Comparison of ENCODE assay signal across 11 mouse cellular contexts in genomic region chrX:102081573-102082279, GRCm38 (mm10). TPM values are rescaled to one million over a fixed set of nuclear protein-coding genes. Genes with fewer than 3 reads are reported as not detected.
A peak's percentile ranks its signal among the peaks of the same experiment; 100 is the strongest.
DNase-seq lines count a peak whose midpoint lies in the region; ATAC-seq lines count a peak whose summit lies in the region.
"Had no signal": no experiment of that assay in that cellular context is flagged by ENCODE, and none has a peak within 500 bp of the region (broad histone marks: within the 10 kb centered on the region; RNA-seq: fewer than 3 reads in every experiment).

No protein-coding gene starts in this region.

- intact Hi-C loops in gastrocnemius, postnatal 14 days (cut with DNase I; ENCODE audit: low total_unique reads) = no loop called here

- WGBS in forebrain, embryonic 14.5 days = 24% methylated on average over 7 of the region's 7 CpGs
- 30% methylated on average over 7 of the region's 7 CpGs for WGBS in midbrain, embryonic 11.5 days

- peak overlapping the region; percentile 23 for H3K4me2 ChIP-seq in forebrain, embryonic 14.5 days (ENCODE audit: low read length)
- H3K4me2 ChIP-seq in midbrain, embryonic 11.5 days = peak overlapping the region; percentile 28; the same call in 1 of the 2 replicates
- H3K4me2 ChIP-seq: lung, embryonic 15.5 days had no signal

- H3K4me1 ChIP-seq in forebrain, embryonic 14.5 days (ENCODE audit: control insufficient read depth, insufficient read depth, low read length) = peaks cover 15% of the 10 kb centered on the region
- H3K4me1 ChIP-seq in midbrain, embryonic 11.5 days (ENCODE audit: control insufficient read depth, insufficient read depth, low read length) = peaks cover 15% of the 10 kb centered on the region
- H3K4me1 ChIP-seq: lung, embryonic 15.5 days had no signal

- peak; percentile 23 for DNase-seq in R1 (ENCODE audit: low read depth, low spot score)
- peak; percentile 74 for DNase-seq in cerebellum, adult 9-10 months
- DNase-seq in forebrain, embryonic 14.5 days (ENCODE audit: low spot score) = peak; percentile 90
- DNase-seq in midbrain, embryonic 11.5 days (ENCODE audit: low spot score, missing footprints) = peak; percentile 90
- no peak for DNase-seq in T-cell, adult 2 months (ENCODE audit: low spot score)
- no peak for DNase-seq in frontal cortex, postnatal 25 days (ENCODE audit: low spot score in 2 of 2)
- DNase-seq in spleen, adult 12 weeks (ENCODE audit: low spot score) = no peak
- no peak for DNase-seq in gastrocnemius, postnatal 14 days
- DNase-seq: gastrocnemius, postnatal 25 days; kidney, postnatal 36 days had no signal

- peak overlapping the region; percentile 29; the same call in 1 of the 2 replicates for H3K9ac ChIP-seq in forebrain, embryonic 14.5 days (ENCODE audit: low read length)
- H3K9ac ChIP-seq in midbrain, embryonic 11.5 days (ENCODE audit: low read length) = peak overlapping the region; percentile 30
- H3K9ac ChIP-seq: lung, embryonic 15.5 days had no signal

- H3K9me3 ChIP-seq in forebrain, embryonic 14.5 days (replicated peaks; ENCODE audit: control insufficient read depth, low read length) = no peaks in the 10 kb centered on the region
- no peaks in the 10 kb centered on the region for H3K9me3 ChIP-seq in midbrain, embryonic 11.5 days (ENCODE audit: control insufficient read depth, low read length)
- H3K9me3 ChIP-seq: lung, embryonic 15.5 days had no signal

- no peaks in the 10 kb centered on the region for H3K27me3 ChIP-seq in forebrain, embryonic 14.5 days (replicated peaks; ENCODE audit: control insufficient read depth, insufficient read depth, low read length)
- H3K27me3 ChIP-seq in midbrain, embryonic 11.5 days (ENCODE audit: control insufficient read depth, insufficient read depth, low read length) = peaks cover 6% of the 10 kb centered on the region

- no peaks in the 10 kb centered on the region for H3K36me3 ChIP-seq in forebrain, embryonic 14.5 days (ENCODE audit: control insufficient read depth, insufficient read depth, low read length)
- H3K36me3 ChIP-seq in midbrain, embryonic 11.5 days (ENCODE audit: control insufficient read depth, insufficient read depth, low read length) = no peaks in the 10 kb centered on the region
- H3K36me3 ChIP-seq: lung, embryonic 15.5 days had no signal

- H3K4me3 ChIP-seq in forebrain, embryonic 14.5 days (ENCODE audit: low read depth, low read length) = no peak overlapping the region
- no peak overlapping the region for H3K4me3 ChIP-seq in midbrain, embryonic 11.5 days (ENCODE audit: low read depth, low read length)
- H3K4me3 ChIP-seq: lung, embryonic 15.5 days had no signal

- H3K27ac ChIP-seq in forebrain, embryonic 14.5 days (ENCODE audit: low read depth, low read length) = peak overlapping the region; percentile 95
- peak overlapping the region; percentile 90 for H3K27ac ChIP-seq in midbrain, embryonic 11.5 days (ENCODE audit: low read depth, low read length)
- H3K27ac ChIP-seq: lung, embryonic 15.5 days had no signal

- ATAC-seq in forebrain, embryonic 14.5 days = peak; percentile 95
- peak; percentile 93 for ATAC-seq in midbrain, embryonic 11.5 days (ENCODE audit: low FRiP score)

RNA-seq across cellular contexts. Expression of gene Rtl5, which starts 10.6 kb away (rescaled TPM):
- polyA plus RNA-seq in forebrain, embryonic 14.5 days (2014; fragmentation: Nextera tagmentation; extraction: Ambion mirVana) = 9.6 and 11.0 TPM in 2 replicates
- 3.2 and 3.5 TPM in 2 replicates for polyA plus RNA-seq in midbrain, embryonic 11.5 days (2014; fragmentation: Nextera tagmentation; extraction: Ambion mirVana)
- 1 to 10 TPM; 1.2 to 2.0 TPM for total RNA-seq in gastrocnemius, postnatal 14 days (2021)

RNA-seq across cellular contexts. Expression of gene Pin4, which starts 37.5 kb away (rescaled TPM):
- 59.3 and 79.6 TPM in 2 replicates for polyA plus RNA-seq in forebrain, embryonic 14.5 days (2014; fragmentation: Nextera tagmentation; extraction: Ambion mirVana)
- 70.8 and 78.5 TPM in 2 replicates for polyA plus RNA-seq in midbrain, embryonic 11.5 days (2014; fragmentation: Nextera tagmentation; extraction: Ambion mirVana)
- 10 to 100 TPM; 23.9 to 28.3 TPM for total RNA-seq in gastrocnemius, postnatal 14 days (2021)

Comparison
In these comparisons a context has a peak if more than half of its experiments do, and no peak if none do; other contexts are left out.
1. DNase-seq: peak in R1 (single experiment), cerebellum, adult 9-10 months (single experiment), forebrain, embryonic 14.5 days (single experiment) and midbrain, embryonic 11.5 days (single experiment); none in T-cell, adult 2 months (single experiment), frontal cortex, postnatal 25 days (0 of 2), spleen, adult 12 weeks (single experiment) and gastrocnemius, postnatal 14 days (single experiment).